Mouse (Mus musculus): ENCODE data around the gene Gm20896. TPM values are rescaled to one million over a fixed set of nuclear protein-coding genes. Genes with fewer than 3 reads are reported as not detected.

The Gm20896 gene
- not detected in 2 replicates for polyA plus RNA-seq (2012)

DNA sequence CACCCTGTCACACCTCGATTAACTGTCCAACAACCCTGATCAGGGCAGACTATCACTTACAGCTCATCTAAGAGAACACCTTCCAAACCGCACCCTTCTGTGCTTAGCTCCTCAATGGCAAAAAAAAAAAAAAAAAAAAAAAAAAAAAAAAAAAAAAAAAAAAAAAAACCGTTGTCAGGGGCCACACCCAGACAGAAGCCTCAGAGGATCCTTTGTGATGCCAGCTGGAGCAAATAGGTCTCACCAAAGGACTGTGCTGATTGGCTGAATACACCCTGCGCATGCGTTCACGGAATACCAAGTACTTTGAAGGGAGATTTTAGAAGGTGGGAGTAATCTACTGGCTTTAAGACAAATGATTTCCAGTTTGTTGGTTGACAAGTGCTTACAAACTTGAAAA lies at the start of gene Gm20896:
TSS of gene Gm20896 (minus strand) at position 101 of the 400 bp plus-strand sequence.

